Mouse (Mus musculus): Measurements from ENCODE around the gene Cdkn1a. TPM values are rescaled to one million over a fixed set of nuclear protein-coding genes. Genes with fewer than 3 reads are reported as not detected.

Gene Cdkn1a
- polyA plus RNA-seq, 1 experiment from 2014 or later = 99.7 TPM

DNA sequence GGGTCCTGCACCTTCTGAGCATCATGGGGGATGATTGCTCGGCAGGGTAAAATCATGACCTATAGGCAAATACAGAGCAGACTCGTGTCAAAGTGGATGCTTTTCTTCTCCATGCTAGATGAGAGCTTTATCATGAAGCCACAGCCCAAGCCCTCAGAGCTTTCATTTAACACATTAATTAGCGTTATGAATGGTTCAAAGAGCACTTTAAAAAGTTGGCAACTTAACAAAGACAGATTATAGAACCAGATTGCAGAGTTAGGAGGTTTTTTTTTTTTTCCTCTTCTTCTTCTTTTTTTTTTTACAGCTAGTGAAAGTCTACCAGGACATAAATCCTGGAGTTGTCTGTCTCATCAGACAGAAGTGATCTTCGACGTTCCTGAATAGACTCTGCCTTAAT is 38.6 kb downstream of the Cdkn1a start:
- ATAC-seq (ENCODE audit: low FRiP score) = no peak
- no peaks in the 10 kb centered on the region for H3K4me1 ChIP-seq
- H3K27ac ChIP-seq (replicated peaks) = no peak overlapping the region
- 33% methylated on average over 5 of the region's 5 CpGs for WGBS
- no peak overlapping the region for H3K9ac ChIP-seq (replicated peaks)
- H3K36me3 ChIP-seq = no peaks in the 10 kb centered on the region
- H3K4me3 ChIP-seq (replicated peaks) = no peak overlapping the region
- no peaks in the 10 kb centered on the region for H3K27me3 ChIP-seq (replicated peaks)
- H3K4me2 ChIP-seq = no peak overlapping the region
- no peaks in the 10 kb centered on the region for H3K9me3 ChIP-seq (replicated peaks)

DNA sequence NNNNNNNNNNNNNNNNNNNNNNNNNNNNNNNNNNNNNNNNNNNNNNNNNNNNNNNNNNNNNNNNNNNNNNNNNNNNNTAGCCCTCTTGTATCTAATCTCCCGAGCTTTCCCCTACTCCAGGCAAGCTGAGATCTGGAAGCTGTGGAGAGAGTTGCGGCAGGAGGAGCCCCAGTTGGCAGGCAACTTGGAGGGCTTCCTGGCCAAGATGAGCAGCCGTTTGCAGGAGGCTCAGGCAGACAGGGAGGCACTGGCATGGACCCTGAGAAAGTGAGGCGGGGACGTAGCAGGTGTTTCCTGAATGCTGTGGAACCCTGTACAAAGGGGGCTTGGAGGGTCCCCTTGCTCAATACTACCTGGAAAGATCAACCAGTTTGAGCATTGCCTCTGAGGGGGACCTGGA is 44.3 kb downstream of the Cdkn1a start:
- 76% methylated on average over 5 of the region's 5 CpGs for WGBS
- no peak for ATAC-seq (ENCODE audit: low FRiP score)
- H3K4me1 ChIP-seq = no peaks in the 10 kb centered on the region
- H3K4me2 ChIP-seq = no peak overlapping the region
- no peaks in the 10 kb centered on the region for H3K9me3 ChIP-seq (replicated peaks)
- H3K36me3 ChIP-seq = no peaks in the 10 kb centered on the region
- H3K27ac ChIP-seq (replicated peaks) = no peak overlapping the region
- H3K9ac ChIP-seq (replicated peaks) = no peak overlapping the region
- no peak overlapping the region for H3K4me3 ChIP-seq (replicated peaks)
- H3K27me3 ChIP-seq (replicated peaks) = no peaks in the 10 kb centered on the region

DNA sequence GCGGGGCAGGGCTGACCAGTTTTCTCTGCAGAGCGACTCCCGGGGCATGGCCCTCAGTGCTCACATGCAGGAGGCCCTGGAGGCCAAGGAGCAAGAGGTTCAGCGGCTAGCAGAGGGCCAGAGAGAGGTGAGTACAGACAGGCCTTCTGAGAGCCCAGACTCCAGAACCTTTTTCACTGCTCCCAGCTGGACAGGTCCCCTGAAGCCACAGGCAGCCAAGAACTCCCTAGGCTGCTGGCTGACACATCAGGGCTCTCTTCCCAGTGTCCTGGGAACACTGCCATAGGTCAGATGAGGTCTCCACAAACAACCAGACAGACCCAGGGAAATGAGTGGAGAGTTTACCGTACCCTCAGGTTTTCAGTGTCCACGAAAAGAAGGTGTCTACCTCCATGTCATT is 45.5 kb downstream of the Cdkn1a start:
- Histone ChIP-seq H3K9me3 (replicated peaks) (no peaks in the 10 kb centered on the region), H3K4me1 (no peaks in the 10 kb centered on the region), H3K4me3 (replicated peaks) (no peak overlapping the region), H3K27ac (replicated peaks) (no peak overlapping the region), H3K36me3 (no peaks in the 10 kb centered on the region), H3K27me3 (replicated peaks) (no peaks in the 10 kb centered on the region), H3K9ac (replicated peaks) (no peak overlapping the region), H3K4me2 (no peak overlapping the region)
- no peak for ATAC-seq (ENCODE audit: low FRiP score)
- WGBS = 76% methylated on average over 6 of the region's 6 CpGs

DNA sequence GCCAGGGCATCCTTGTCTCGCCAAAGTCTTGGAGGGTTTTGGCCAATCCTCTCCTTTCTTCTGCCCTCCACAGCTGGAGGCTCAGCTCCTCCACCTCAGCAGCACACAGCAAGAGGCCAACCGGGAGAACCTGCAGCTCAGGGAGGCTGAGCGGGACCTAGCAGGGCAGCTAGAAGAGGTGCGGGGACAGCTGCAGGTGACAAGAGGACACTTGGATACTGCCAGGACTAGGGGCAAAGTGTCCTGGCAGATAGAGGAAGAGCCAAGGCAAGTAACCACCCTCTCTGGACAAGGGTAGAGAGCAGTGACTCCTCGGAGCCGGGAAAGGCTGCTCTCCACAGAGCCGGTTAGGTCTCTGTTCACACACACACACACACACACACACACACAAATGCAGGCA is 47.1 kb downstream of the Cdkn1a start:
- H3K27me3 ChIP-seq (replicated peaks) = no peaks in the 10 kb centered on the region
- WGBS = 87% methylated on average over 7 of the region's 7 CpGs
- H3K9me3 ChIP-seq (replicated peaks) = no peaks in the 10 kb centered on the region
- no peak overlapping the region for H3K27ac ChIP-seq (replicated peaks)
- H3K4me3 ChIP-seq (replicated peaks) = no peak overlapping the region
- ATAC-seq (ENCODE audit: low FRiP score) = no peak
- no peak overlapping the region for H3K4me2 ChIP-seq
- H3K4me1 ChIP-seq = no peaks in the 10 kb centered on the region
- H3K9ac ChIP-seq (replicated peaks) = no peak overlapping the region
- H3K36me3 ChIP-seq = no peaks in the 10 kb centered on the region

DNA sequence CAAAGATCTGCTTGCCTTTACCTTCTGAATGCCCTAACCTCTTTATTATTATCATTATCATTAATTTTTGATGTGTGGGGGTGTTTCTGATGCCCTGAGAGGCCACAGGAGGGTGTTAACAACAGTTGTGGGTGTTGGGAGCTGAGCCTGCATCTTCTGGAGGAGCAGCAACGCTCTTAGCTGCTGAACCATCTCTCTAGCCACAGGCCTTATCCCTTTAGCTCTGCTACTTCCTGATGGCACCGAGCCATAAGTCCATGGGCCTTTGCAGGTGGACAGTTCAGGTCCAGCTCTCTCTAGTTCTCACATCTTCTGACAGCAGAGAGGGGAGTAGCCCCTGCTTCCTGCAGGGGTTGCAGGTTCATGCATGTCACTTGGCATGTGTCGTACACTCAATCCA is 50.8 kb downstream of the Cdkn1a start:
- 95% methylated on average over 3 of the region's 3 CpGs for WGBS
- no peak overlapping the region for H3K27ac ChIP-seq (replicated peaks)
- no peak overlapping the region for H3K4me3 ChIP-seq (replicated peaks)
- H3K4me1 ChIP-seq = no peaks in the 10 kb centered on the region
- H3K9me3 ChIP-seq (replicated peaks) = no peaks in the 10 kb centered on the region
- H3K9ac ChIP-seq (replicated peaks) = no peak overlapping the region
- no peaks in the 10 kb centered on the region for H3K27me3 ChIP-seq (replicated peaks)
- no peak for ATAC-seq (ENCODE audit: low FRiP score)
- no peak overlapping the region for H3K4me2 ChIP-seq
- H3K36me3 ChIP-seq = no peaks in the 10 kb centered on the region

DNA sequence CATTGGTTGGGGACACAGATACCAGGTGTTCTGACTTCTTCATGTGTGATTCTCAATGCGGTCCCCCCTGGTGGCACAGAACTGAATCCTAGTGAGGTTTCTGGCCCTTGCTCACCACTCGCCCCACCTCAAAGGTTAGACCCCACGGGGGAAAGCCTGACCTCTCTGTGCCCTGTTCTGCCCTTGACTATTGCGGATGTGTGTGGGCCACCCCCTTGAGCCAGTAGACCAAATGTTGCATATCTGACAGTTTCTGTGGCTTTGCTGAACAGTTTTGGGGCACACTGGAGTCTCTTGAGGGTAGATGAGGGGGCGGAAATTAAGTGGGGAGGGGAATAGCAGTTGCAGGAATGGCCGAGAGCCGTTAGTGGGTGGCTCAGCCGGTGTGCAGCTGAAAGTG is 52.5 kb downstream of the Cdkn1a start:
- Histone ChIP-seq H3K9ac (replicated peaks) (no peak overlapping the region), H3K27ac (replicated peaks) (no peak overlapping the region), H3K36me3 (no peaks in the 10 kb centered on the region), H3K9me3 (replicated peaks) (no peaks in the 10 kb centered on the region), H3K4me3 (replicated peaks) (no peak overlapping the region), H3K4me2 (no peak overlapping the region), H3K4me1 (no peaks in the 10 kb centered on the region), H3K27me3 (replicated peaks) (no peaks in the 10 kb centered on the region)
- WGBS = 84% methylated on average over 8 of the region's 8 CpGs
- ATAC-seq (ENCODE audit: low FRiP score) = no peak

DNA sequence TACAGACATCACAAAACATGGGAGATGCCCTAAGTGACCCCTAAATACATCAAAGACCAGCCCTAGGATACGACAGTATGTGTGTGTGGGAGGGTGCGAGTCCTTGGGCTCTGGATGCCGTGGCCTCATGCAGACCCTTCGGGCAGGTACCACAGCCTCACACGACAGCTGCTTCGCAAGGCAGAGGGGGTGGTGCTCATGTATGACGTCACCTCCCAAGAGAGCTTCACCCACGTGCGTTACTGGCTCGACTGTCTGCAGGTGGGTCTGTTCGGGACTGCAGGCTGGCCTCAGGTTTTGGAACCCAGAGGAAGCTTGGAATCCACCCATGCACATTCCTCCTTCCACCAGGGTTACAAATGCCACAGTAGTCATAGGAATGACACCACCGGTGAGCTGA is 54.3 kb downstream of the Cdkn1a start:
- Histone ChIP-seq H3K9me3 (replicated peaks) (no peaks in the 10 kb centered on the region), H3K27me3 (replicated peaks) (no peaks in the 10 kb centered on the region), H3K27ac (replicated peaks) (no peak overlapping the region), H3K4me3 (replicated peaks) (no peak overlapping the region), H3K36me3 (no peaks in the 10 kb centered on the region), H3K9ac (replicated peaks) (no peak overlapping the region), H3K4me2 (no peak overlapping the region), H3K4me1 (peaks cover 4% of the 10 kb centered on the region; the same call in 1 of the 2 replicates)
- WGBS = 89% methylated on average over 12 of the region's 12 CpGs
- ATAC-seq (ENCODE audit: low FRiP score) = no peak

DNA sequence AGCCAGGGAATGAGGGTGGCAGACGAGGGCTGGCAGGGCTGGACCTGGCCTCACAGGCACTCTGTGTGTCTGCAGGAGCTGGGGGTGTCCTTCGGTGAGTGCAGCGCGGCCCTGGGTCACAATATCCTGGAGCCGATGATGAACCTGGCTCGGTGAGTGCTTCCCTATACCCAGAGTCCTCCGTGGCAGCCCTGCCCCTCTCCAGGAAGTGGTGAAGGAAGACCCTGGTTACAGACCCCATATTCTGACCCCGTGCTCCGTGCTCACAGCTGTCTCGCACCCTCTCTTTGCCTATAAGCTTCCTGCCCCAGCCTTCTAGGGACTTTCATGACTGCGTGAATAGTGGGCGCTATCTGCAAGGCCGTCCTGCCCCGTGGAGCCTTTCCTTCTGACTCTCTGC is 56.5 kb downstream of the Cdkn1a start:
- no peak for ATAC-seq (ENCODE audit: low FRiP score)
- H3K4me1 ChIP-seq = peaks cover 4% of the 10 kb centered on the region; the same call in 1 of the 2 replicates
- no peak overlapping the region for H3K4me3 ChIP-seq (replicated peaks)
- no peak overlapping the region for H3K9ac ChIP-seq (replicated peaks)
- no peak overlapping the region for H3K27ac ChIP-seq (replicated peaks)
- no peaks in the 10 kb centered on the region for H3K36me3 ChIP-seq
- no peaks in the 10 kb centered on the region for H3K27me3 ChIP-seq (replicated peaks)
- 85% methylated on average over 14 of the region's 14 CpGs for WGBS
- no peak overlapping the region for H3K4me2 ChIP-seq
- no peaks in the 10 kb centered on the region for H3K9me3 ChIP-seq (replicated peaks)

DNA sequence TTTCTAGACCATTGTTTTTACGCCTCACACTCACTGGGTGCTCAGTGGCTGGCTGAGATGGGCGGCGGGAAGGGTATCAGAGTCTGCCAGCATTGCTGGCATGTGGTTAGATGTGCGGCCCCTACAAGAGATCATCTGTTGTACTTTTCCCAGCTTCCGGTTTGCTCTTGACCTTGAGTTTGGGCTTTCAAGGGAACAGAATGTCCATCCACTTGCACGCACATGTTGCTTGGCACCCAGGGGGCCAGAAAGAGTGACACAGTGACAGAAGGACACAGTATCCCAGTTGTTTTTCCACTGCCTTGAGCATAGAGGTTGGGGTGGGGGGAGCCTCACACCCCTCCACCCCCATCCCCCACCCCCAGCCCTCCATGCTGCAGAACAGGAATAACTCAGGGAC is 57.0 kb downstream of the Cdkn1a start:
- ATAC-seq (ENCODE audit: low FRiP score) = no peak
- H3K9ac ChIP-seq (replicated peaks) = no peak overlapping the region
- H3K36me3 ChIP-seq = no peaks in the 10 kb centered on the region
- no peak overlapping the region for H3K4me2 ChIP-seq
- WGBS = 82% methylated on average over 6 of the region's 6 CpGs
- no peak overlapping the region for H3K4me3 ChIP-seq (replicated peaks)
- peaks cover 4% of the 10 kb centered on the region; the same call in 1 of the 2 replicates for H3K4me1 ChIP-seq
- H3K27ac ChIP-seq (replicated peaks) = no peak overlapping the region
- no peaks in the 10 kb centered on the region for H3K9me3 ChIP-seq (replicated peaks)
- H3K27me3 ChIP-seq (replicated peaks) = no peaks in the 10 kb centered on the region

DNA sequence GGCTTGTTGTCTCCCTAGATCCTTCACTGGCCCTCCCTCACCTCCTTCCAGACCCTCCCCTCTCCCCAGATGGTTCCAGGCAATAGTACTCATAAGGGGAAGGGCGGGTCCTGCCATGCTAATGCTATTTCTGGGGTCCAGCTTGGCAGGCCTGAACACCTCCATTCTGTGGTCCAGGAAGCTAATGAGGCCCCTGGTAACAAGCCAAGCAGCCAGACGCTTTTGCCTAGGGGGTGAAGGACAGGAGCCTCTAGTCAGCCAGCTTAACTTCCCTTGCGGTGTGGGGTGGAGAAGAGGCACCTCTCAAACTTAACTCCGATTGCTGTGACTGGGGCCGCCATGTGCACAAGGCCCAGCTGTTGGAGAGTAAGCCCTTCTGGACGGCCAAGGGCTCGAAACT is 59.0 kb downstream of the Cdkn1a start:
- Histone ChIP-seq H3K9ac (replicated peaks) (no peak overlapping the region), H3K4me1 (peaks cover 4% of the 10 kb centered on the region; the same call in 1 of the 2 replicates), H3K36me3 (no peaks in the 10 kb centered on the region), H3K27me3 (replicated peaks) (no peaks in the 10 kb centered on the region), H3K27ac (replicated peaks) (no peak overlapping the region), H3K4me2 (no peak overlapping the region), H3K4me3 (replicated peaks) (no peak overlapping the region), H3K9me3 (replicated peaks) (no peaks in the 10 kb centered on the region)
- 75% methylated on average over 7 of the region's 7 CpGs for WGBS
- no peak for ATAC-seq (ENCODE audit: low FRiP score)

Other genes starting within 250 kb of the Cdkn1a start
- gene Pnpla1, start 232.6 kb upstream of the Cdkn1a start, polyA plus RNA-seq (2015; fragmentation: Nextera tagmentation; extraction: Ambion mirVana) = 0.06 and 0.15 TPM in 2 replicates
- gene 4930539E08Rik, start 175.7 kb upstream of the Cdkn1a start, polyA plus RNA-seq (2015; fragmentation: Nextera tagmentation; extraction: Ambion mirVana) = 1.1 and 1.6 TPM in 2 replicates
- gene Pxt1, start 147.1 kb upstream of the Cdkn1a start, polyA plus RNA-seq (2015; fragmentation: Nextera tagmentation; extraction: Ambion mirVana) = 0.24 TPM in 1 of 2 replicates, not detected in the other
- 78.9 and 81.3 TPM in 2 replicates for gene Kctd20, start 139.0 kb upstream of the Cdkn1a start, polyA plus RNA-seq (2015; fragmentation: Nextera tagmentation; extraction: Ambion mirVana)
- 81.2 and 82.1 TPM in 2 replicates for gene Stk38, start 83.0 kb upstream of the Cdkn1a start, polyA plus RNA-seq (2015; fragmentation: Nextera tagmentation; extraction: Ambion mirVana)
- gene Srsf3, start 58.3 kb upstream of the Cdkn1a start, polyA plus RNA-seq (2015; fragmentation: Nextera tagmentation; extraction: Ambion mirVana) = 403 and 429 TPM in 2 replicates
- 0.15 and 3.7 TPM in 2 replicates for gene Rab44, start 23.2 kb downstream of the Cdkn1a start, polyA plus RNA-seq (2015; fragmentation: Nextera tagmentation; extraction: Ambion mirVana)
- 56.0 and 61.2 TPM in 2 replicates for gene Cpne5, start 147.2 kb downstream of the Cdkn1a start, polyA plus RNA-seq (2015; fragmentation: Nextera tagmentation; extraction: Ambion mirVana)
- gene Ppil1, start 173.2 kb downstream of the Cdkn1a start, polyA plus RNA-seq (2015; fragmentation: Nextera tagmentation; extraction: Ambion mirVana) = 106 and 119 TPM in 2 replicates
- 111 and 116 TPM in 2 replicates for gene BC004004, start 177.8 kb downstream of the Cdkn1a start, polyA plus RNA-seq (2015; fragmentation: Nextera tagmentation; extraction: Ambion mirVana)
- 2.8 TPM in 2 replicates for gene Pi16, start 226.7 kb downstream of the Cdkn1a start, polyA plus RNA-seq (2015; fragmentation: Nextera tagmentation; extraction: Ambion mirVana)